Mouse (Mus musculus): Measurements from ENCODE around the gene Kif14. TPM values are rescaled to one million over a fixed set of nuclear protein-coding genes. Genes with fewer than 3 reads are reported as not detected.
"Not testable (repeated sequence)": the region's sequence is repeated elsewhere in the genome, so short reads cannot be mapped to it uniquely, and the experiment has no call there.

Kif14 gene
- total and polyA plus RNA-seq, 3 experiments, result 1.9 to 56.7 (median 33.9) TPM

DNA sequence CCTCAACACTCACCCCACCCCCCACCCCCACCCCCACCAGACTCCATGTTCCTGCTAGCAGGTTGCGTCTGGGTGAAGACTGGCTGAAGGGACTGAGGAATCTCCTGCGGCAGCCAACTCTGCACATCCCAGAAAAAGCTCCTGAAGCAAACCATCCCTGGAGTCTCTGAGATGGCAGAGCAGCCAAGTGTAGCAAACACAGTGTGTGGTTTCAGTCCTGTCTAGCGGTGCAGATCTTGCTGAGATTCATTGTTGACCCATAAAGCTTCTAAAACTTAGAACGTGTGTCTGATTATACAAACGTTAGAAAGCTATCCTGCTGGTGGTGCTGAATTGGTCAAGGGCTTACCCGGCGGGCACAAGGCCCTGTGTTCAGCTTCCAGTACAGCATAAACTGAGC is 77.8 kb downstream of the Kif14 start:
- Histone ChIP-seq H3K36me3 (replicated peaks) (no peaks in the 10 kb centered on the region), H3K27me3 (ENCODE audit: insufficient read depth, low read length) (no peaks in the 10 kb centered on the region; the same call in 1 of the 2 replicates), H3K9me3 (replicated peaks) (no peaks in the 10 kb centered on the region), H3K4me3 (ENCODE audit: low read depth, low read length) (no peak overlapping the region), H3K4me1 (ENCODE audit: insufficient read depth, low read depth, low read length) (no peaks in the 10 kb centered on the region)
- no peak for DNase-seq (ENCODE audit: low spot score)
- no peak for ATAC-seq (ENCODE audit: extremely low read depth, insufficient number of reproducible peaks, low FRiP score, poor library complexity, severe bottlenecking)
- no peak for TF ChIP-seq POLR2AphosphoS5 (IDR thresholded peaks at IDR 0.05; ENCODE audit: insufficient replicate concordance, low read depth, low read length)
- TF ChIP-seq GATA2 (IDR thresholded peaks at IDR 0.05; ENCODE audit: borderline replicate concordance, low read depth, low read length), result no peak
- TF ChIP-seq TAL1 (conservative IDR thresholded peaks at IDR 0.05; ENCODE audit: low read depth, low read length), result no peak
- no peak for TF ChIP-seq GATA1 (IDR thresholded peaks at IDR 0.05; ENCODE audit: borderline replicate concordance, low read length)
- no peak for TF ChIP-seq CTCF (IDR thresholded peaks at IDR 0.05; ENCODE audit: low read depth, low read length)

DNA sequence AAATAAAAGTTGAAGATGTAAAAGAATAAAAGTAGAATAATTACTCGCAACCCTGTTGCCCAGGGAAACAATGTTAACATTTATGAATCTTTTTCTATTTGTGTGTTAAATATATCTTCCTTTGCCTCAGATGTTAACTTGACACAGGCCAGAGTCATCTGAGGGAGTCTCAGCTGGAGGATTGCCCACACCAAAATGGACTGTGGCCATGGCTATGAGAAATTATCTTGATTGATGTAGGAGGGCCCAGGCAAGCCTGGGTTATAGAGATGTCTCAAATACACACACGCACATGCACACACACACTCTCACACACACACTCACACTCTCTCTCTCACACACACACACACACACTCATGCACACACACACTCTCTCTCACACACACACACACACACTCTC is 80.9 kb downstream of the Kif14 start:
- Histone ChIP-seq H3K36me3 (replicated peaks) (no peaks in the 10 kb centered on the region), H3K9me3 (replicated peaks) (no peaks in the 10 kb centered on the region), H3K4me1 (ENCODE audit: insufficient read depth, low read depth, low read length) (peaks cover 2% of the 10 kb centered on the region; the same call in 1 of the 2 replicates), H3K27me3 (ENCODE audit: insufficient read depth, low read length) (no peaks in the 10 kb centered on the region), H3K4me3 (ENCODE audit: low read depth, low read length) (no peak overlapping the region)
- DNase-seq (ENCODE audit: low spot score) (no peak), ATAC-seq (ENCODE audit: extremely low read depth, insufficient number of reproducible peaks, low FRiP score, poor library complexity, severe bottlenecking) (no peak)
- TF ChIP-seq TAL1 (conservative IDR thresholded peaks at IDR 0.05; ENCODE audit: low read depth, low read length) (no peak), CTCF (IDR thresholded peaks at IDR 0.05; ENCODE audit: low read depth, low read length) (no peak), POLR2AphosphoS5 (IDR thresholded peaks at IDR 0.05; ENCODE audit: insufficient replicate concordance, low read depth, low read length) (no peak), GATA1 (IDR thresholded peaks at IDR 0.05; ENCODE audit: borderline replicate concordance, low read length) (no peak), GATA2 (IDR thresholded peaks at IDR 0.05; ENCODE audit: borderline replicate concordance, low read depth, low read length) (no peak)

DNA sequence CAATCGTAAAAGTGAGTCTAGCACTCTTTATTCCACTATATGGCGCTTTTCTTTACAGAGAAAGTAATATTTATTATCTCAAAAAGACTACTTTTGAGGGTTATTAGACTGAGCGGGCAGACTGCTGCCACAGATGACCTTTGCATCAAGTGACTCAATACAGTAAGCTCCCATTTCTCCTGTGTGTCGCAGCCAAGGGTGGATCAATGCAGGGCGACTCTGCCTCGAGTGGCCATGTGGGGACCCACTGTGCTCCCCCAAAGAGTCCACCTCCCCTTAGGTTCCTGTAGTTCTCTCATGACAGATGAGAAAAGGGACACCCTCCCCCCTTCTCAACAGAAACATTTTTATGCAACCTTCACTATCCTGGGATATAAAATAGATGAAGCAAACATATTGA is 84.1 kb downstream of the Kif14 start:
- Histone ChIP-seq H3K36me3 (replicated peaks) (no peaks in the 10 kb centered on the region), H3K4me3 (ENCODE audit: low read depth, low read length) (no peak overlapping the region), H3K27me3 (ENCODE audit: insufficient read depth, low read length) (peaks cover 3% of the 10 kb centered on the region; the same call in 1 of the 2 replicates), H3K9me3 (replicated peaks) (no peaks in the 10 kb centered on the region), H3K4me1 (ENCODE audit: insufficient read depth, low read depth, low read length) (peaks cover 2% of the 10 kb centered on the region; the same call in 1 of the 2 replicates)
- TF ChIP-seq TAL1 (conservative IDR thresholded peaks at IDR 0.05; ENCODE audit: low read depth, low read length), result no peak
- no peak for TF ChIP-seq POLR2AphosphoS5 (IDR thresholded peaks at IDR 0.05; ENCODE audit: insufficient replicate concordance, low read depth, low read length)
- no peak for TF ChIP-seq GATA1 (IDR thresholded peaks at IDR 0.05; ENCODE audit: borderline replicate concordance, low read length)
- TF ChIP-seq GATA2 (IDR thresholded peaks at IDR 0.05; ENCODE audit: borderline replicate concordance, low read depth, low read length), result no peak
- no peak for TF ChIP-seq CTCF (IDR thresholded peaks at IDR 0.05; ENCODE audit: low read depth, low read length)
- ATAC-seq (ENCODE audit: extremely low read depth, insufficient number of reproducible peaks, low FRiP score, poor library complexity, severe bottlenecking), result no peak
- no peak for DNase-seq (ENCODE audit: low spot score)

DNA sequence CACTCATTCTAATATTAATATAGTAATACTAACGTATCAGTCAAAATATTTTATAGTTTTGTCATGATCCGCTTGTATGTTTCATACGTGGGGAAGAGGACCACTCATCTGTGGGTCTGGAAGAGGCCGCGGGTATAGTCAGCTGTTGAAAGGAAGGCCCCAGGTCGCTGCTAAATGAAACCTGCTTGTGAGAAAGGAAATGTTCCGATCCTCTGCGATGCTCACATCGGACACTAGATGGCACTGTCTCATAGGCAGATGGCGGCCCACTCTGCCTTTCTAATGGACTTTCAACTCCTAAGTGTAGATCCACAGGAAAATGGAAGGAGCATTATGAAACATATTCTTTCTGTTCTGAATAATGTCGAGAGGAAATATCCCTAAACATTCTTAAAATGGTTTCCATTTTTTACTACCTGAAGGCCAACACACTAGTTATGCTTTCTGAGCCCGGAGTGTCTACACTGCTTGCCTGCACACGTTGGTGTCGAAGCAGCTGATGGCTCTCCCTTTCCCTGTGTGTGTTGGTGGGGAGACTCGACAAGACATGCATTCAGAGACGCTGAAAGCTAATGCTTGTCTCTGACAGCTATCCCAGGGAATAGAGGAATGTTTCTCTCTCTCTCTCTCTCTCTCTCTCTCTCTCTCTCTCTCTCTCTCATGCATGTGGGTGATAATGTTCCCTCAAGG is 84.9 kb downstream of the Kif14 start:
- no peak overlapping the region for H3K4me3 ChIP-seq (ENCODE audit: low read depth, low read length)
- ATAC-seq (ENCODE audit: extremely low read depth, insufficient number of reproducible peaks, low FRiP score, poor library complexity, severe bottlenecking), result peak; percentile 73; the same call in 1 of the 2 replicates
- peak; percentile 99 for TF ChIP-seq CTCF (IDR thresholded peaks at IDR 0.05; ENCODE audit: low read depth, low read length)
- no peak for TF ChIP-seq GATA2 (IDR thresholded peaks at IDR 0.05; ENCODE audit: borderline replicate concordance, low read depth, low read length)
- H3K27me3 ChIP-seq (ENCODE audit: insufficient read depth, low read length), result peaks cover 3% of the 10 kb centered on the region; the same call in 1 of the 2 replicates
- H3K9me3 ChIP-seq (replicated peaks), result no peaks in the 10 kb centered on the region
- no peaks in the 10 kb centered on the region for H3K36me3 ChIP-seq (replicated peaks)
- peak; percentile 53 for DNase-seq (ENCODE audit: low spot score)
- H3K4me1 ChIP-seq (ENCODE audit: insufficient read depth, low read depth, low read length), result peaks cover 2% of the 10 kb centered on the region; the same call in 1 of the 2 replicates

DNA sequence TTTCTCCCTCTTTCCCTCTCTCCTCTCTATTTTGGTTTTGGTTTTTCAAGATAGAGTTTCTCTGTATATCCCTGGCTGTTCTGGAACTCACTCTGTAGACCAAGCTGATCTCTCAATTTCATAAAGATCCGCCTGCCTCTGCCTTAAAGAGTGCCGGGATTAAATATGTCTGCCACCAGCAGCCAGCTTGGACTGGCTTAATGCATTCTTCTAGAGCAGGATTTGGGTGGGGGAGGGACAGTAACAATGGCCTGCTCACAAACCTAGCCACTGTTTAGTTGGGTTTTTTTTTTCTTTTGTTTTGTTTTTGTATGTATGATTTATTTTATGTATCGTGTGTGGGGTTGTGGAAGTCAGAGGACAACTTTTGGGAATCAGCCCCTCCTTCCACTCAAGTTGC is 88.5 kb downstream of the Kif14 start:
- Histone ChIP-seq H3K9me3 (replicated peaks) (no peaks in the 10 kb centered on the region), H3K4me1 (ENCODE audit: insufficient read depth, low read depth, low read length) (peaks cover 2% of the 10 kb centered on the region; the same call in 1 of the 2 replicates), H3K4me3 (ENCODE audit: low read depth, low read length) (no peak overlapping the region), H3K27me3 (ENCODE audit: insufficient read depth, low read length) (peaks cover 3% of the 10 kb centered on the region; the same call in 1 of the 2 replicates), H3K36me3 (replicated peaks) (no peaks in the 10 kb centered on the region)
- TF ChIP-seq TAL1 (conservative IDR thresholded peaks at IDR 0.05; ENCODE audit: low read depth, low read length) (no peak), GATA1 (IDR thresholded peaks at IDR 0.05; ENCODE audit: borderline replicate concordance, low read length) (no peak), POLR2AphosphoS5 (IDR thresholded peaks at IDR 0.05; ENCODE audit: insufficient replicate concordance, low read depth, low read length) (no peak), GATA2 (IDR thresholded peaks at IDR 0.05; ENCODE audit: borderline replicate concordance, low read depth, low read length) (no peak), CTCF (IDR thresholded peaks at IDR 0.05; ENCODE audit: low read depth, low read length) (no peak)
- no peak for DNase-seq (ENCODE audit: low spot score)
- ATAC-seq (ENCODE audit: extremely low read depth, insufficient number of reproducible peaks, low FRiP score, poor library complexity, severe bottlenecking), result no peak

DNA sequence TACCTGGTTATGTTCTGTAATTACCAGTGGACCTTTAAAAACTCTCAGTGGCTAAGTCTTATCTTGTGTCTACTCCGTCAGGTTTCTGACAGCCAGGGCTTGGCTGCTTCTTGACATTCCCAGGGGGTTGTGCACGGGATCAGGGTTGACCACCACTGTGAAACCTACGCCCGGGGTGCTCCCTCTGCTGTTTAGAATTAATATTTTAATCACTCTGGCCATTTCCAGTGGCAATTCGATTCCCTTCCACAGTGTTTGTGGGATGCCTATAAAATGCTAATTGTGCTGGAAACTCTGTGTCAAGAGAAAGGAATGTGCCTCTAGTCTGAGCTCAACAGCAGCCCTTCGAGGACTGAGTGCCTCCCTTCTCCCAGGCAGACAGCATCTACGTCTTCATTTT is 89.7 kb downstream of the Kif14 start:
- DNase-seq (ENCODE audit: low spot score), result no peak
- TF ChIP-seq CTCF (IDR thresholded peaks at IDR 0.05; ENCODE audit: low read depth, low read length) (no peak), POLR2AphosphoS5 (IDR thresholded peaks at IDR 0.05; ENCODE audit: insufficient replicate concordance, low read depth, low read length) (no peak), GATA1 (IDR thresholded peaks at IDR 0.05; ENCODE audit: borderline replicate concordance, low read length) (no peak), GATA2 (IDR thresholded peaks at IDR 0.05; ENCODE audit: borderline replicate concordance, low read depth, low read length) (no peak), TAL1 (conservative IDR thresholded peaks at IDR 0.05; ENCODE audit: low read depth, low read length) (no peak)
- Histone ChIP-seq H3K27me3 (ENCODE audit: insufficient read depth, low read length) (peaks cover 3% of the 10 kb centered on the region; the same call in 1 of the 2 replicates), H3K4me3 (ENCODE audit: low read depth, low read length) (no peak overlapping the region), H3K9me3 (replicated peaks) (no peaks in the 10 kb centered on the region), H3K36me3 (replicated peaks) (no peaks in the 10 kb centered on the region), H3K4me1 (ENCODE audit: insufficient read depth, low read depth, low read length) (peaks cover under 1% of the 10 kb centered on the region; the same call in 1 of the 2 replicates)
- ATAC-seq (ENCODE audit: extremely low read depth, insufficient number of reproducible peaks, low FRiP score, poor library complexity, severe bottlenecking), result no peak

DNA sequence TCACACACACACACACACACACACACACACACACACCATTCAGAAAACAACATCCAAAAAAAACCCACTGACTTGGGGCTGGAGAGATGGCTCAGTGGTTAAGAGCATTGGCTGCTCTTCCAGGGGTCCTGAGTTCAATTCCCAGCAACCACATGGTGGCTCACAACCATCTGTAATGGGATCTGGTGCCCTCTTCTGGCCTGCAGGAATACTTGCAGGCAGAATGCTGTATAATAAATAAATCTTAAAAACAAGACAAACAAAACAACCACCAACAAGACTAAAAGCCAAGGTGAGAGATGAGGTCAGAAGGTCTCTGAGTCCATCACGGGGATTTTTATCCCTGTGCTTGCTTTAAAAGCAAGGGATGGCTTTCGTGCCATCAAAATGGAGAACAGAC is 90.5 kb downstream of the Kif14 start:
- not testable (repeated sequence) for ATAC-seq (ENCODE audit: extremely low read depth, insufficient number of reproducible peaks, low FRiP score, poor library complexity, severe bottlenecking); H3K27me3 ChIP-seq (ENCODE audit: insufficient read depth, low read length); DNase-seq (ENCODE audit: low spot score); H3K9me3 ChIP-seq (replicated peaks); H3K4me1 ChIP-seq (ENCODE audit: insufficient read depth, low read depth, low read length); H3K4me3 ChIP-seq (ENCODE audit: low read depth, low read length); H3K36me3 ChIP-seq (replicated peaks)

All from G1E (cell line).